Mouse (Mus musculus) heart, adult 2 months (tissue): ENCODE data around the gene Pnkp. TPM values are rescaled to one million over a fixed set of nuclear protein-coding genes. Genes with fewer than 3 reads are reported as not detected.

Experiments
- DNase-seq, 2 experiments: peaks; one replicate each; pipeline ENCODE4 v3.0.0; 2021
- H3K27ac ChIP-seq: fragments of 200-600 bp; 2 replicates; pipeline ENCODE4 v1.8.1; 2022
- H3K27me3 ChIP-seq: fragments of 200-500 bp; 2 replicates; pipeline ENCODE4 v1.6.1; 2012; ENCODE audit warnings: mild to moderate bottlenecking, low read length, inconsistent platforms, mixed read lengths; ENCODE audit not compliant: control insufficient read depth, insufficient read depth
- H3K36me3 ChIP-seq: fragments of 200-500 bp; 2 replicates; pipeline ENCODE4 v1.6.1; 2012; ENCODE audit warnings: low read length, inconsistent platforms; ENCODE audit not compliant: control insufficient read depth, insufficient read depth
- H3K4me1 ChIP-seq: fragments of 200-500 bp; 2 replicates; pipeline ENCODE4 v1.6.1; 2011; ENCODE audit warnings: low read length; ENCODE audit not compliant: control insufficient read depth, insufficient read depth
- H3K4me3 ChIP-seq: fragments of 200-600 bp; 2 replicates; pipeline ENCODE4 v1.8.1; 2022
- H3K79me2 ChIP-seq: fragments of 200-500 bp; replicated peaks from 2 replicates; pipeline ENCODE4 v1.6.1; 2012; ENCODE audit warnings: mild to moderate bottlenecking, inconsistent platforms, low read length, moderate library complexity, mixed read lengths; ENCODE audit not compliant: control insufficient read depth, insufficient read depth
- H3K9ac ChIP-seq: fragments of 200-500 bp; 2 replicates; pipeline ENCODE4 v1.6.1; 2012; ENCODE audit warnings: low read depth, mild to moderate bottlenecking, control low read depth, inconsistent platforms, low read length, mixed read lengths
- CTCF ChIP-seq: fragments of 200-600 bp; IDR thresholded peaks from 2 replicates; pipeline ENCODE4 v1.8.1; 2022; ENCODE audit warnings: antibody characterized with exemption, mild to moderate bottlenecking, moderate library complexity
- EP300 ChIP-seq: fragments of 200-500 bp; IDR thresholded peaks from 2 replicates; pipeline ENCODE4 v1.6.1; 2011; ENCODE audit warnings: low read depth, low read length, control low read depth; ENCODE audit not compliant: insufficient read depth
- POLR2A ChIP-seq: fragments of 200-500 bp; IDR thresholded peaks from 2 replicates; pipeline ENCODE4 v1.6.1; 2011; ENCODE audit warnings: mild to moderate bottlenecking, low read depth, low read length, control low read depth; ENCODE audit not compliant: insufficient read depth
- WGBS: fragments of 180-500 bp; shearing (Covaris S2); methylation state at CpG from one replicate; pipeline ENCODE4 v1.1.7; 2018; 5-methylcytosine and 5-hydroxymethylcytosine counted together
- intact Hi-C: fragments of 180-260 bp; cut with DNase I; formaldehyde crosslinking; loops from one replicate; pipeline ENCODE4 v1.15.1; 2025
- long read RNA-seq: library from polyadenylated mRNA; stranded (forward); transcript quantifications from one replicate; pipeline ENCODE4 v2.0.0, GENCODE M21; 2021
- polyA plus RNA-seq: library from polyadenylated mRNA; depleted of rRNA; stranded (reverse); fragments of >200 nt; gene quantifications from 2 replicates; pipeline ENCODE4 v1.2.3, GENCODE M21; 2012; rRNA removed
- total RNA-seq, 2 experiments: library from RNA; stranded (reverse); gene quantifications; 2 replicates each; pipeline ENCODE4 v1.2.3; 2021

Pnkp gene
- total RNA-seq, result 10 to 100 TPM; 15.3 to 19.6 TPM
- 20.2 and 30.1 TPM in 2 replicates for polyA plus RNA-seq
- long read RNA-seq, transcript Pnkp-201 (16 exons, 2,184 nt), result major isoform, 13 of 25 reads
- long read RNA-seq, partial matches to known transcripts, result 2 of 25 reads
- long read RNA-seq, other reads (novel, unspliced or antisense), result 7 of 25 reads

DNA sequence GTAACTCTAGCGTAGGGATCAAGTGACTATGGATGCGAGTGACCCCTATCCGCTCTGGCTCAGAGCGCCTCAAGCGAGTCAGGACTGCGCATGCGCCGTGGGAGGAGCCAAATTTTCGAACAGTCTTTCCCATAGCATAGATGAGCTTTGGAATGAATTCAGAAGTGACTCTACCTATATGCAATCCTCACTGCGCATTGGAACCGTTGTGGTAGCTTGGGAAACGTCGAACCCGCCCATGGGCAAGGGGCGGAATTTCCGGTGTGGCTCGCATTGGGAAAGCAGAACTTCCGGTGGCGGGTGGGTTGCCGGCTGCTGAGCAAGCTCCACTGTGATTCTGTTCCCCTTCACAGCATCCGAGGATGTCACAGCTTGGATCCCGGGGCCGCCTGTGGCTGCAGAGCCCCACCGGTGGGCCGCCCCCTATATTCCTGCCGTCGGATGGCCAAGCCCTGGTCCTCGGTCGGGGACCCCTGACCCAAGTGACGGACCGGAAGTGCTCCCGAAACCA lies at the start of gene Pnkp:
TSS of gene Pnkp (plus strand) at position 98 of the 511 bp plus-strand sequence.
- H3K4me3 ChIP-seq, result peak within 1 kb of the TSS; percentile 83
- WGBS, result under 1% methylated on average over 32 of the region's 32 CpGs
- intact Hi-C loops, result loop anchor here (5.0 kb wide), 1 partner anchor 40 kb away; the partner anchor contains the start of gene Fuz
- H3K27me3 ChIP-seq, result no peaks in the 10 kb centered on the region
- peak; percentile 88 for TF ChIP-seq POLR2A
- TF ChIP-seq CTCF, result no peak
- TF ChIP-seq EP300, result 0 out of 2 replicates have a peak, but pooled peaks have one; percentile 26
- H3K79me2 ChIP-seq, result peaks cover 3% of the 10 kb centered on the region
- peak within 1 kb of the TSS; percentile 84 for H3K9ac ChIP-seq
- peak within 1 kb of the TSS; percentile 91 for H3K27ac ChIP-seq
- peak; percentile 89 to 90 for DNase-seq
- no peaks in the 10 kb centered on the region for H3K36me3 ChIP-seq
- H3K4me1 ChIP-seq, result peaks cover 6% of the 10 kb centered on the region

- Histone ChIP-seq H3K79me2 (no peaks in the 10 kb centered on the region), H3K4me3 (no peak overlapping the region), H3K9ac (no peak overlapping the region), H3K4me1 (0 out of 2 replicates have a peak, but pooled peaks cover under 1% of the 10 kb centered on the region), H3K27ac (no peak overlapping the region), H3K27me3 (no peaks in the 10 kb centered on the region), H3K36me3 (no peaks in the 10 kb centered on the region)
- TF ChIP-seq CTCF (no peak), POLR2A (no peak)
- intact Hi-C loops, result no loop called here
- DNase-seq, result peak; percentile 0 to 4
- 74% methylated on average over 2 of the region's 2 CpGs for WGBS
Measured at GRCm38 (mm10) chr7:44808927-44809326, 48.0 kb upstream of the Pnkp start.

GRCm38 (mm10) chr7:44809466-44809865 lies 47.5 kb upstream of the Pnkp start:
- Histone ChIP-seq H3K4me1 (0 out of 2 replicates have a peak, but pooled peaks cover 3% of the 10 kb centered on the region), H3K4me3 (no peak overlapping the region), H3K36me3 (no peaks in the 10 kb centered on the region), H3K79me2 (no peaks in the 10 kb centered on the region), H3K27ac (no peak overlapping the region), H3K27me3 (no peaks in the 10 kb centered on the region), H3K9ac (no peak overlapping the region)
- TF ChIP-seq CTCF, result no peak
- TF ChIP-seq POLR2A, result no peak
- no peak for TF ChIP-seq EP300
- peak; percentile 1 to 4 for DNase-seq
- intact Hi-C loops, result no loop called here
- WGBS, result 85% methylated on average over 3 of the region's 3 CpGs

DNA sequence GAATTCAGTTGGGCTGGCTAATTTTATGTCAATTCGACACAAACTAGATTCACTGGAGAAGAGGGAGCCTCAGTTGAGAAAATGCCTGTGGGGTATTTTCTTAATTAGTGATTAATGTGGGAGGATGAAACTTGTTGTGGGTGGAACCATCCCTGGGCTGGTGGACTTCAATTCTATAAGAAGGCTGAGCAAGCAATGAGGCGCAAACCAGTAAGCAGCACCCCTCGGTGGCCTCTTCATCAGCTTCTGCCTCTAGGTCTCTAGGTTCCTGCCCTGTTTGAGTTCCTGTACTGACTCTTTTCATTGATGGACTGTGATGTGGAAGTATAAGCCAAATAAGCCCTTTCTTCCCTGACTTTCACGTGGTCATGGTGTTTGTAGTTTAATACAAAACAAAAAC lies 46.6 kb upstream of the Pnkp start:
- H3K4me1 ChIP-seq, result peaks cover 4% of the 10 kb centered on the region; the same call in 1 of the 2 replicates
- no peak for TF ChIP-seq EP300
- TF ChIP-seq POLR2A, result no peak
- TF ChIP-seq CTCF, result no peak
- no peak overlapping the region for H3K9ac ChIP-seq
- no peak overlapping the region for H3K27ac ChIP-seq
- peak; percentile 1 to 3 for DNase-seq
- no peaks in the 10 kb centered on the region for H3K79me2 ChIP-seq
- H3K27me3 ChIP-seq, result no peaks in the 10 kb centered on the region
- no peaks in the 10 kb centered on the region for H3K36me3 ChIP-seq
- WGBS, result 85% methylated on average over 4 of the region's 4 CpGs
- intact Hi-C loops, result loop anchor here (10.0 kb wide), 1 partner anchor 436 kb away; no protein-coding TSS in a partner anchor
- no peak overlapping the region for H3K4me3 ChIP-seq

DNA sequence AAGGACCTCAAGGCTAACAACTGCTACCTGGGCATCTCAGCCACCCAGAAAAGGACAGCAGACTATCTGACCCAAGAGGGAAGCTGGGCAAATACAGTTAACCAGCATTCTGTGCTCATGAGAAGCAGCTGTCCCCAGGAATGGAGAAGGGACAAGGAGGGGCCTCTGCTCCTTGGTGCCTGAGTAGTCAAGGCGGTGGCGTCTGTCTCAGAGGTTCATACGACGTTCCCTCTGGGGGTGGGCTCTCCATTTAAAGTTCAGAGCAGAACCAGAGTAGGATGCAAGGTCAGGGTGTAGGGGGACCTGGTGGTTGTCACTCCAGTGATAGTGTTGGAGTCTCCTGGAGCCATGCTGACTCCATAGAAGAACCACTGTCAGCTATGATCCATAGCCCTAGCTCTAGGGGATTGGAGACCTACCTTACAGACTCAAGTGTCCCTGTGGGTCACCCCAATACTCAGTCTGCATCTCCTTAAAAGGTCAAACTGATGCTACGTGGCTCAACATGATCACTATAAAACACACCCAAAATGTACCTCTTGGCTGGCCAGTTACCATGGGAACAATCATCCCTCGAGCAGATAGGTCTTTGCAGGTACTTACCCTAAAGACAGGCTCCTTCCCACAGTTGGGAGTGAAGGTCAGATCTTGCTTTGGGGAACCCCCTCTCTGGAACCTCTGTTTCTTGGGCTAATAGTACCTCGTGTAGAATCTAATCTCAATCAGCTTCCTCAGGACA lies 46.0 kb upstream of the Pnkp start:
- WGBS, result 80% methylated on average over 7 of the region's 7 CpGs
- Histone ChIP-seq H3K27me3 (no peaks in the 10 kb centered on the region), H3K27ac (no peak overlapping the region), H3K79me2 (no peaks in the 10 kb centered on the region), H3K9ac (no peak overlapping the region), H3K4me3 (no peak overlapping the region), H3K36me3 (no peaks in the 10 kb centered on the region), H3K4me1 (peaks cover 4% of the 10 kb centered on the region; the same call in 1 of the 2 replicates)
- intact Hi-C loops, result loop anchor here (10.0 kb wide), 1 partner anchor 436 kb away; no protein-coding TSS in a partner anchor
- TF ChIP-seq CTCF, result no peak
- no peak for TF ChIP-seq POLR2A
- no peak for TF ChIP-seq EP300
- DNase-seq, result peak; percentile 1 to 9
